Mouse (Mus musculus) liver, postnatal 0 days (tissue): ENCODE data around the gene Ago3.

Experiments used
- CTCF ChIP-seq: sonication (generic); IDR thresholded peaks from 2 replicates; pipeline ENCODE4 v1.5.1; 2016; ENCODE audit warnings: antibody characterized with exemption, low read depth
- EP300 ChIP-seq: IDR thresholded peaks from 2 replicates; pipeline ENCODE4 v1.6.1; 2016; ENCODE audit warnings: antibody characterized with exemption, low read depth, mild to moderate bottlenecking

GRCm38 (mm10) chr4:126436268-126436667, 6.9 kb upstream of the Ago3 start:
- no peak for TF ChIP-seq CTCF
- TF ChIP-seq EP300 = no peak
